Mouse (Mus musculus): ENCODE measurements at regions not wholly inside any gene's neighbourhood (a gene's known extent, or its start where the extent isn't known, plus 50 kb on each side); places are given as distances from the start of the nearest gene placed in this dataset.

- DNase-seq: no peak
Observed at GRCm38 (mm10) chr2:128374253-128374566, 216.8 kb upstream of the Spdye4c start.

- DNase-seq: no peak
Observed at GRCm38 (mm10) chr2:128374926-128375325, 216.1 kb upstream of the Spdye4c start.

- no peak for DNase-seq
Observed at GRCm38 (mm10) chr2:128375827-128376226, 215.2 kb upstream of the Spdye4c start.

GRCm38 (mm10) chr2:128377176-128377575, 213.8 kb upstream of the Spdye4c start:
- DNase-seq: no peak

- no peak for DNase-seq
Observed at GRCm38 (mm10) chr2:128377680-128378079, 213.3 kb upstream of the Spdye4c start.

GRCm38 (mm10) chr2:128378456-128378855, 212.6 kb upstream of the Spdye4c start:
- no peak for DNase-seq

- DNase-seq: no peak
Observed at GRCm38 (mm10) chr2:128379151-128379550, 211.9 kb upstream of the Spdye4c start.

GRCm38 (mm10) chr2:128379554-128379953, 211.5 kb upstream of the Spdye4c start:
- no peak for DNase-seq

GRCm38 (mm10) chr2:128380581-128380980, 210.4 kb upstream of the Spdye4c start:
- no peak for DNase-seq

GRCm38 (mm10) chr2:128381684-128382205, 209.3 kb upstream of the Spdye4c start:
- no peak for DNase-seq

- no peak for DNase-seq
Observed at GRCm38 (mm10) chr2:128382473-128382872, 208.5 kb upstream of the Spdye4c start.

GRCm38 (mm10) chr2:128384612-128385011, 206.4 kb upstream of the Spdye4c start:
- DNase-seq: no peak

- DNase-seq: no peak
Observed at GRCm38 (mm10) chr2:128386846-128387621, 204.0 kb upstream of the Spdye4c start.

- DNase-seq: no peak
Observed at GRCm38 (mm10) chr2:128387851-128388471, 203.0 kb upstream of the Spdye4c start.

- DNase-seq: no peak
Observed at GRCm38 (mm10) chr2:128388883-128389470, 202.0 kb upstream of the Spdye4c start.

GRCm38 (mm10) chr2:128392344-128392743, 198.7 kb upstream of the Spdye4c start:
- DNase-seq: no peak

- DNase-seq: no peak
Observed at GRCm38 (mm10) chr2:128393401-128393800, 197.6 kb upstream of the Spdye4c start.

GRCm38 (mm10) chr2:128393921-128394320, 197.1 kb upstream of the Spdye4c start:
- DNase-seq: no peak

GRCm38 (mm10) chr2:128395308-128396007, 195.6 kb upstream of the Spdye4c start:
- DNase-seq: no peak

- DNase-seq: peak; percentile 88 to 94
Observed at GRCm38 (mm10) chr2:128396008-128396346, 195.0 kb upstream of the Spdye4c start.

GRCm38 (mm10) chr2:128401359-128401758, 189.7 kb upstream of the Spdye4c start:
- DNase-seq: no peak

- no peak for DNase-seq
Observed at GRCm38 (mm10) chr2:128403143-128403935, 187.7 kb upstream of the Spdye4c start.

- DNase-seq: no peak
Observed at GRCm38 (mm10) chr2:128404405-128404804, 186.6 kb upstream of the Spdye4c start.

Measured in cerebellum, adult 18-20 months (tissue).